Mouse (Mus musculus) olfactory bulb, adult 2 months (tissue): ENCODE measurements around the gene Cadm2.

Source experiments
- CTCF ChIP-seq: fragments of 200-500 bp; IDR thresholded peaks from 2 replicates; pipeline ENCODE4 v1.5.1; 2012; ENCODE audit warnings: low read depth, mild to moderate bottlenecking, low read length, moderate library complexity; ENCODE audit not compliant: insufficient read depth
- POLR2A ChIP-seq: fragments of 200-500 bp; IDR thresholded peaks from 2 replicates; pipeline ENCODE4 v1.6.1; 2012; ENCODE audit warnings: mild to moderate bottlenecking, low read depth, low read length, moderate library complexity; ENCODE audit not compliant: insufficient read depth

- TF ChIP-seq CTCF (no peak), POLR2A (no peak)
Observed at GRCm38 (mm10) chr16:66650348-66651012, 970.2 kb downstream of the Cadm2 start.
